In genomic region chr10:13933320-13933719, GRCm38 (mm10) we compare ENCODE assay signal across 24 mouse cellular contexts.
"Had no signal": no experiment of that assay in that cellular context is flagged by ENCODE, and none has a peak within 500 bp of the region (broad histone marks: within the 10 kb centered on the region; RNA-seq: fewer than 3 reads in every experiment).

No protein-coding gene starts in this region.

- H3K36me3 ChIP-seq: heart, embryonic 10.5 days; heart, embryonic 12.5 days; hindbrain, embryonic 13.5 days; hindbrain, embryonic 15.5 days; kidney, embryonic 15.5 days; limb, embryonic 13.5 days; limb, embryonic 15.5 days; liver, embryonic 12.5 days had no signal

- H3K27ac ChIP-seq: heart, embryonic 10.5 days; hindbrain, embryonic 13.5 days; hindbrain, embryonic 15.5 days; hindbrain, postnatal 0 days; kidney, embryonic 15.5 days; kidney, postnatal 0 days; limb, embryonic 13.5 days; limb, embryonic 15.5 days; liver, embryonic 12.5 days; liver, embryonic 14.5 days had no signal

- H3K9ac ChIP-seq: heart, embryonic 12.5 days; hindbrain, embryonic 13.5 days; hindbrain, embryonic 15.5 days; kidney, embryonic 15.5 days; limb, embryonic 13.5 days; limb, embryonic 15.5 days; liver, embryonic 12.5 days; liver, embryonic 14.5 days had no signal

- DNase-seq: gastrocnemius, postnatal 14 days; heart, adult 18-20 months; heart, postnatal 10 days; heart, postnatal 36 days; kidney, adult 11 months; kidney, adult 2 months; kidney, adult 9 months; kidney, postnatal 14 days; kidney, postnatal 36 days; layer of hippocampus, adult 9-11 months; layer of hippocampus, postnatal 36 days; left cerebral cortex, postnatal 4 days had no signal

- H3K9me3 ChIP-seq: heart, embryonic 10.5 days; heart, embryonic 12.5 days; hindbrain, embryonic 13.5 days; hindbrain, embryonic 15.5 days; kidney, embryonic 15.5 days; limb, embryonic 13.5 days; limb, embryonic 15.5 days; liver, embryonic 12.5 days had no signal

- H3K4me2 ChIP-seq: heart, embryonic 12.5 days; hindbrain, embryonic 13.5 days; hindbrain, embryonic 15.5 days; kidney, embryonic 15.5 days; limb, embryonic 13.5 days; limb, embryonic 15.5 days; liver, embryonic 12.5 days had no signal

- H3K4me1 ChIP-seq: heart, embryonic 10.5 days; heart, embryonic 12.5 days; hindbrain, embryonic 13.5 days; hindbrain, embryonic 15.5 days; kidney, embryonic 15.5 days; limb, embryonic 13.5 days; limb, embryonic 15.5 days had no signal

- H3K27me3 ChIP-seq: heart, embryonic 12.5 days; hindbrain, embryonic 13.5 days; hindbrain, embryonic 15.5 days; kidney, embryonic 15.5 days; limb, embryonic 13.5 days; limb, embryonic 15.5 days had no signal

- ATAC-seq: hindbrain, postnatal 0 days; intestine, embryonic 16.5 days; liver, embryonic 12.5 days had no signal

- H3K4me3 ChIP-seq: heart, embryonic 10.5 days; heart, embryonic 12.5 days; hindbrain, embryonic 13.5 days; hindbrain, embryonic 15.5 days; kidney, embryonic 15.5 days; limb, embryonic 13.5 days; limb, embryonic 15.5 days; liver, embryonic 12.5 days had no signal
